Mouse (Mus musculus): ENCODE measurements around the gene Dbx1. TPM values are rescaled to one million over a fixed set of nuclear protein-coding genes. Genes with fewer than 3 reads are reported as not detected.

Gene Dbx1
- polyA plus RNA-seq, 1 experiment: 0.05 TPM

GRCm38 (mm10) chr7:49634291-49635073, 2.2 kb downstream of the Dbx1 start:
- Histone ChIP-seq H3K27me3 (ENCODE audit: control insufficient read depth, insufficient read depth, low read length) (peaks cover 28% of the 10 kb centered on the region), H3K4me1 (replicated peaks; ENCODE audit: control insufficient read depth, insufficient read depth, low read length) (peaks cover 12% of the 10 kb centered on the region), H3K27ac (ENCODE audit: control insufficient read depth, insufficient read depth, low read length) (no peak overlapping the region), H3K4me3 (ENCODE audit: control insufficient read depth, insufficient read depth, low read length) (no peak overlapping the region), H3K36me3 (ENCODE audit: control insufficient read depth, insufficient read depth, low read length) (no peaks in the 10 kb centered on the region)
- DNase-seq: no peak
- TF ChIP-seq CTCF (IDR thresholded peaks at IDR 0.05; ENCODE audit: borderline replicate concordance, control insufficient read depth, extremely low read depth, insufficient read depth, low read length, poor library complexity) (no peak), POLR2A (IDR thresholded peaks at IDR 0.05; ENCODE audit: control insufficient read depth, extremely low read depth, insufficient read depth, low read length, poor library complexity) (no peak)
- WGBS: 2% methylated on average over 26 of the region's 26 CpGs

- WGBS: under 1% methylated on average over 33 of the region's 33 CpGs
- peak; percentile 35 for DNase-seq
- TF ChIP-seq CTCF (IDR thresholded peaks at IDR 0.05; ENCODE audit: borderline replicate concordance, control insufficient read depth, extremely low read depth, insufficient read depth, low read length, poor library complexity) (no peak), POLR2A (IDR thresholded peaks at IDR 0.05; ENCODE audit: control insufficient read depth, extremely low read depth, insufficient read depth, low read length, poor library complexity) (no peak)
- Histone ChIP-seq H3K36me3 (ENCODE audit: control insufficient read depth, insufficient read depth, low read length) (no peaks in the 10 kb centered on the region), H3K4me3 (ENCODE audit: control insufficient read depth, insufficient read depth, low read length) (peak overlapping the region; percentile 42), H3K4me1 (replicated peaks; ENCODE audit: control insufficient read depth, insufficient read depth, low read length) (peaks cover 12% of the 10 kb centered on the region), H3K27me3 (ENCODE audit: control insufficient read depth, insufficient read depth, low read length) (peaks cover 22% of the 10 kb centered on the region), H3K27ac (ENCODE audit: control insufficient read depth, insufficient read depth, low read length) (no peak overlapping the region)
Measured at GRCm38 (mm10) chr7:49633375-49633956, 3.2 kb downstream of the Dbx1 start.

- 12% methylated on average over 24 of the region's 24 CpGs for WGBS
- Histone ChIP-seq H3K27me3 (ENCODE audit: control insufficient read depth, insufficient read depth, low read length) (peaks cover 22% of the 10 kb centered on the region), H3K27ac (ENCODE audit: control insufficient read depth, insufficient read depth, low read length) (no peak overlapping the region), H3K4me1 (replicated peaks; ENCODE audit: control insufficient read depth, insufficient read depth, low read length) (peaks cover 12% of the 10 kb centered on the region), H3K36me3 (ENCODE audit: control insufficient read depth, insufficient read depth, low read length) (no peaks in the 10 kb centered on the region), H3K4me3 (ENCODE audit: control insufficient read depth, insufficient read depth, low read length) (no peak overlapping the region)
- DNase-seq: no peak
- TF ChIP-seq CTCF (IDR thresholded peaks at IDR 0.05; ENCODE audit: borderline replicate concordance, control insufficient read depth, extremely low read depth, insufficient read depth, low read length, poor library complexity) (no peak), POLR2A (IDR thresholded peaks at IDR 0.05; ENCODE audit: control insufficient read depth, extremely low read depth, insufficient read depth, low read length, poor library complexity) (no peak)
Measured at GRCm38 (mm10) chr7:49632391-49632790, 4.3 kb downstream of the Dbx1 start.

DNA sequence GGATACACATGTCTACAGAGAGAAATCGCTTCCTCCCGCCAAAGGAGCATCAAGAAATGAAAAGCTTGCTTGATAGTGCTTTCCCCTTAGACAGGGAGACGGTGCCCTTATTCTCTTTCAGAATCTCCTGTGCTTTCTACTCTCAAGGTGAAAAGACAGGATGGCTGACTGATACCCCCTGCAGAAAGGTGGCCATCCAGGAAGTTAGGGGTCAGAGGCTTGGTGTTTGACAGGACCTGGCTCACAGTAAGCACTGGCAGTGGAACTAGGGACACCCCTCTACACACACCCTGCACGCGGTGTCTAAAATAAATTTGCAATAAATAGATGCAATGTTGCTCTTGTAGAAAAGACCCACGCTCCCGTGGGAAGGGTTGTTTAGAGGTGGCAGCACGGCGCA, 4.8 kb downstream of the Dbx1 start:
- Histone ChIP-seq H3K27me3 (ENCODE audit: control insufficient read depth, insufficient read depth, low read length) (peaks cover 22% of the 10 kb centered on the region), H3K4me3 (ENCODE audit: control insufficient read depth, insufficient read depth, low read length) (no peak overlapping the region), H3K36me3 (ENCODE audit: control insufficient read depth, insufficient read depth, low read length) (no peaks in the 10 kb centered on the region), H3K4me1 (replicated peaks; ENCODE audit: control insufficient read depth, insufficient read depth, low read length) (peaks cover 12% of the 10 kb centered on the region), H3K27ac (ENCODE audit: control insufficient read depth, insufficient read depth, low read length) (no peak overlapping the region)
- 33% methylated on average over 9 of the region's 9 CpGs for WGBS
- no peak for DNase-seq
- TF ChIP-seq CTCF (IDR thresholded peaks at IDR 0.05; ENCODE audit: borderline replicate concordance, control insufficient read depth, extremely low read depth, insufficient read depth, low read length, poor library complexity): no peak
- TF ChIP-seq POLR2A (IDR thresholded peaks at IDR 0.05; ENCODE audit: control insufficient read depth, extremely low read depth, insufficient read depth, low read length, poor library complexity): no peak

DNA sequence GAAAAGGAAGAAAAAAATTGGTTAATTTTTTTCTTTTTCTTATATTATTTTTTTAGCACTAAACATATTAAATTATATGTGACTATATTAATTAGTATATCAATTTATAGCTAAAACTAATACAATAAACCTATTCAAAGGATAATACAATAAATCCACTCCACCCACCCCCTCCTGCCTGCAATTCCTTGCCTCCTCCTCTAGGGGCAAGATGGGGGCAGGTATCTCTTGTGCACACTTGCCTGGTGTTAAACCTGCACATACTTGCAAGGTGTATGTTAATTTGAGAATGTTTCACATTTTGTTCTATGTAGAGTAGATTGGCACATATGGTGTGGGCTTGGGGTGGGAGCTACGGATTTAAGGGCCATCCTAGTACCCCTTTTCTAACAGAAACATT, 16.5 kb downstream of the Dbx1 start:
- Histone ChIP-seq H3K36me3 (ENCODE audit: control insufficient read depth, insufficient read depth, low read length) (no peaks in the 10 kb centered on the region), H3K4me1 (replicated peaks; ENCODE audit: control insufficient read depth, insufficient read depth, low read length) (no peaks in the 10 kb centered on the region), H3K27me3 (ENCODE audit: control insufficient read depth, insufficient read depth, low read length) (no peaks in the 10 kb centered on the region), H3K4me3 (ENCODE audit: control insufficient read depth, insufficient read depth, low read length) (no peak overlapping the region), H3K27ac (ENCODE audit: control insufficient read depth, insufficient read depth, low read length) (no peak overlapping the region)
- DNase-seq: no peak
- 86% methylated on average over 1 of the region's 1 CpGs for WGBS
- TF ChIP-seq POLR2A (IDR thresholded peaks at IDR 0.05; ENCODE audit: control insufficient read depth, extremely low read depth, insufficient read depth, low read length, poor library complexity) (no peak), CTCF (IDR thresholded peaks at IDR 0.05; ENCODE audit: borderline replicate concordance, control insufficient read depth, extremely low read depth, insufficient read depth, low read length, poor library complexity) (no peak)

- no peak overlapping the region for H3K4me3 ChIP-seq (ENCODE audit: control insufficient read depth, insufficient read depth, low read length)
- DNase-seq: no peak
- H3K27ac ChIP-seq (ENCODE audit: control insufficient read depth, insufficient read depth, low read length): no peak overlapping the region
- TF ChIP-seq CTCF (IDR thresholded peaks at IDR 0.05; ENCODE audit: borderline replicate concordance, control insufficient read depth, extremely low read depth, insufficient read depth, low read length, poor library complexity) (no peak), POLR2A (IDR thresholded peaks at IDR 0.05; ENCODE audit: control insufficient read depth, extremely low read depth, insufficient read depth, low read length, poor library complexity) (no peak)
- H3K27me3 ChIP-seq (ENCODE audit: control insufficient read depth, insufficient read depth, low read length): no peaks in the 10 kb centered on the region
- no peaks in the 10 kb centered on the region for H3K36me3 ChIP-seq (ENCODE audit: control insufficient read depth, insufficient read depth, low read length)
- 90% methylated on average over 4 of the region's 4 CpGs for WGBS
- H3K4me1 ChIP-seq (replicated peaks; ENCODE audit: control insufficient read depth, insufficient read depth, low read length): no peaks in the 10 kb centered on the region
Measured at GRCm38 (mm10) chr7:49617087-49617486, 19.6 kb downstream of the Dbx1 start.
